ENCODE assay signal across 8 mouse cellular contexts in genomic region chr2:167293289-167294085, GRCm38 (mm10). TPM values are rescaled to one million over a fixed set of nuclear protein-coding genes. Genes with fewer than 3 reads are reported as not detected.
DNase-seq lines count a peak whose midpoint lies in the region; ATAC-seq lines count a peak whose summit lies in the region.

No protein-coding gene starts in this region.

- H3K9ac ChIP-seq in forebrain, embryonic 13.5 days: no peak overlapping the region

- no peak for ATAC-seq in CD4-positive, CD25-positive, alpha-beta regulatory T cell, adult 4 months
- ATAC-seq in forebrain, embryonic 13.5 days: no peak

- no peaks in the 10 kb centered on the region for H3K27me3 ChIP-seq in limb, embryonic 10.5 days (ENCODE audit: low read depth, poor library complexity, severe bottlenecking)
- H3K27me3 ChIP-seq in forebrain, embryonic 13.5 days: no peaks in the 10 kb centered on the region

- no peaks in the 10 kb centered on the region for H3K9me3 ChIP-seq in limb, embryonic 10.5 days (replicated peaks)
- H3K9me3 ChIP-seq in forebrain, embryonic 13.5 days (replicated peaks): no peaks in the 10 kb centered on the region

- H3K36me3 ChIP-seq in limb, embryonic 10.5 days: no peaks in the 10 kb centered on the region
- H3K36me3 ChIP-seq in forebrain, embryonic 13.5 days (ENCODE audit: poor library complexity, severe bottlenecking): no peaks in the 10 kb centered on the region

- DNase-seq in CD4-positive, CD25-positive, alpha-beta regulatory T cell, adult 2 months (ENCODE audit: low read depth, low spot score): peak; percentile 24
- peak; percentile 16 for DNase-seq in kidney, adult 18-20 months
- DNase-seq in kidney, postnatal 14 days: no peak
- peak; percentile 48 for DNase-seq in CD4-positive helper T cell, adult 2 months (ENCODE audit: low read depth, low spot score)
- peak; percentile 36 for DNase-seq in fibroblast of lung, adult 2 months (ENCODE audit: low read depth)
- DNase-seq in limb, embryonic 10.5 days (ENCODE audit: low spot score): peak; percentile 52

- H3K4me2 ChIP-seq in forebrain, embryonic 13.5 days: no peak overlapping the region

- 67% methylated on average over 13 of the region's 13 CpGs for WGBS in limb, embryonic 10.5 days
- 80% methylated on average over 13 of the region's 13 CpGs for WGBS in forebrain, embryonic 13.5 days

- peak overlapping the region; percentile 25; the same call in 1 of the 2 replicates for H3K27ac ChIP-seq in limb, embryonic 10.5 days
- no peak overlapping the region for H3K27ac ChIP-seq in forebrain, embryonic 13.5 days

- H3K4me1 ChIP-seq in limb, embryonic 10.5 days: peaks cover 35% of the 10 kb centered on the region
- H3K4me1 ChIP-seq in forebrain, embryonic 13.5 days: peaks cover 4% of the 10 kb centered on the region; the same call in 1 of the 2 replicates

- H3K4me3 ChIP-seq in limb, embryonic 10.5 days: no peak overlapping the region
- H3K4me3 ChIP-seq in forebrain, embryonic 13.5 days: no peak overlapping the region

RNA-seq across cellular contexts. Expression of gene Ptgis, which starts 53.1 kb away (rescaled TPM):
- under 1 TPM in 1 of 2 experiments, not detected in 1; 0.16 TPM for polyA plus RNA-seq in CD4-positive, CD25-positive, alpha-beta regulatory T cell, adult 4 months (2017; shearing (Covaris generic))
- 15.6 and 17.6 TPM in 2 replicates for polyA plus RNA-seq in limb, embryonic 10.5 days (2016; fragmentation: Nextera tagmentation; extraction: Ambion mirVana)
- 3.5 and 4.4 TPM in 2 replicates for polyA plus RNA-seq in forebrain, embryonic 13.5 days (2015; fragmentation: Nextera tagmentation; extraction: Ambion mirVana)

RNA-seq across cellular contexts. Expression of gene B4galt5, which starts 55.5 kb away (rescaled TPM):
- polyA plus RNA-seq in CD4-positive, CD25-positive, alpha-beta regulatory T cell, adult 4 months (2017; shearing (Covaris generic)): 1 to 10 TPM; 6.3 to 9.4 TPM
- polyA plus RNA-seq in limb, embryonic 10.5 days (2016; fragmentation: Nextera tagmentation; extraction: Ambion mirVana): 10.3 and 11.3 TPM in 2 replicates
- polyA plus RNA-seq in forebrain, embryonic 13.5 days (2015; fragmentation: Nextera tagmentation; extraction: Ambion mirVana): 9.1 and 9.2 TPM in 2 replicates
